Mouse (Mus musculus): Measurements from ENCODE around the gene Cdc42ep4. TPM values are rescaled to one million over a fixed set of nuclear protein-coding genes. Genes with fewer than 3 reads are reported as not detected.
A peak's percentile ranks its signal among the peaks of the same experiment; 100 is the strongest.

The Cdc42ep4 gene
- total and polyA plus RNA-seq, 3 experiments = 2.3 to 8.1 (median 3.4) TPM

DNA sequence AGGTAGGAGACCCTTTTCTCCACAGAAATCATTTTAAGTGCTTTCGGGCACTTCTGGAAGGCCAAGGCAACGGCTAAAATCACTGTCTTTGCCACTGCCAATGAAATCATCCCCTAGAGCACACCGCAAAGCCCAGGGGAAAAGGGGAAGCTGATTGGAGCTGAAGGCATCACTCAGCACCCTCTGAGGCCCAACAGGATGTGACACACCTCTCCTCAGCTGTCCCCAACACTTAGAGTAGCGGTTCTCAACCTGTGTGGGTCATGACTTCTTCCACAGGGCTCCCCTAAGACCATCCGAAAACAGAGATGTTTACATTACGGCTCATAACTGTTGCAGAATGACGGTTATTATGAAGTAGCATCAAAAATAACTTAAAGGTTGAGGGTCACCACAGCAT, 10.0 kb upstream of the Cdc42ep4 start:
- dilution Hi-C loops (cut with MboI; ENCODE audit: extremely low pct_ligation_motif_present, extremely low pct_unique_long_range_greater_than_20kb, low sequenced_read_pairs) = no loop called here
- Histone ChIP-seq H3K4me3 (replicated peaks in 1 of 3; ENCODE audit: low read depth in 2 of 3, low read length in 2 of 3, poor library complexity in 1 of 3) (no peak overlapping the region), H3K4me1 (ENCODE audit: control insufficient read depth in 1 of 2, insufficient read depth in 2 of 2) (peaks cover 16 to 41% of the 10 kb centered on the region in 2 experiments), H3K36me3 (replicated peaks in 1 of 2; ENCODE audit: control insufficient read depth in 1 of 2, insufficient read depth in 1 of 2, low read length in 1 of 2) (no peaks in the 10 kb centered on the region), H3K27ac (ENCODE audit: insufficient read depth, low read depth) (no peak overlapping the region), H3K27me3 (replicated peaks) (no peaks in the 10 kb centered on the region), H3K9me3 (replicated peaks; ENCODE audit: low read length) (no peaks in the 10 kb centered on the region), H3K4me2 (ENCODE audit: insufficient read depth, low read depth, poor library complexity, severe bottlenecking) (peak overlapping the region; percentile 76), H3K9ac (ENCODE audit: insufficient read depth, low read depth) (no peak overlapping the region), H3K79me2 (replicated peaks; ENCODE audit: control insufficient read depth, extremely low read depth, insufficient read depth, poor library complexity, severe bottlenecking) (no peaks in the 10 kb centered on the region)
- DNase-seq (ENCODE audit: extremely low read depth) = peak; percentile 93
- TF ChIP-seq EP300 (IDR thresholded peaks at IDR 0.05; ENCODE audit: low read length) = peak; percentile 41; the same call in 1 of the 2 replicates
- no peak for TF ChIP-seq HCFC1 (IDR thresholded peaks at IDR 0.05; ENCODE audit: low read depth, low read length)
- no peak for TF ChIP-seq RAD21 (IDR thresholded peaks at IDR 0.05; ENCODE audit: low read depth, low read length)
- no peak for TF ChIP-seq MXI1 (IDR thresholded peaks at IDR 0.05; ENCODE audit: low read depth, low read length)
- TF ChIP-seq RCOR1 (conservative IDR thresholded peaks at IDR 0.05; ENCODE audit: low read depth, low read length) = no peak
- no peak for TF ChIP-seq TBP (conservative IDR thresholded peaks at IDR 0.05; ENCODE audit: low read depth, low read length)
- TF ChIP-seq ETS1 (conservative IDR thresholded peaks at IDR 0.05; ENCODE audit: low read depth, low read length) = peak; percentile 80
- TF ChIP-seq JUN (IDR thresholded peaks at IDR 0.05; ENCODE audit: insufficient read depth, low read depth, low read length) = no peak
- TF ChIP-seq BHLHE40 (IDR thresholded peaks at IDR 0.05; ENCODE audit: low read depth, low read length) = peak; percentile 34; the same call in 1 of the 2 replicates
- TF ChIP-seq CHD1 (IDR thresholded peaks at IDR 0.05; ENCODE audit: low read depth, low read length) = no peak
- TF ChIP-seq SIN3A (IDR thresholded peaks at IDR 0.05; ENCODE audit: low read length) = peak; percentile 83
- TF ChIP-seq MEF2A (IDR thresholded peaks at IDR 0.05; ENCODE audit: borderline replicate concordance, low read depth, low read length) = no peak
- no peak for TF ChIP-seq GABPA (IDR thresholded peaks at IDR 0.05; ENCODE audit: insufficient replicate concordance, low read depth, low read length)
- peak; percentile 33; the same call in 1 of the 2 replicates for TF ChIP-seq TCF12 (IDR thresholded peaks at IDR 0.05; ENCODE audit: low read depth, low read length)
- TF ChIP-seq CTCF (conservative IDR thresholded peaks at IDR 0.05 in 1 of 2, IDR thresholded peaks at IDR 0.05 in 1 of 2; ENCODE audit: low read depth in 2 of 2, low read length in 2 of 2) = no peak
- no peak for TF ChIP-seq ZKSCAN1 (IDR thresholded peaks at IDR 0.05; ENCODE audit: borderline replicate concordance, low read depth, low read length)
- no peak for TF ChIP-seq MAFK (IDR thresholded peaks at IDR 0.05; ENCODE audit: insufficient replicate concordance, low read length)
- no peak for TF ChIP-seq POLR2AphosphoS2 (IDR thresholded peaks at IDR 0.05; ENCODE audit: low read depth, low read length)
- no peak for TF ChIP-seq POLR2A (IDR thresholded peaks at IDR 0.05; ENCODE audit: low read depth, low read length)
- no peak for TF ChIP-seq USF1 (IDR thresholded peaks at IDR 0.05; ENCODE audit: low read depth, low read length)
- TF ChIP-seq KAT2A (IDR thresholded peaks at IDR 0.05; ENCODE audit: insufficient replicate concordance, low read length) = no peak
- TF ChIP-seq IRF4 (IDR thresholded peaks at IDR 0.05; ENCODE audit: low read depth, low read length) = peak; percentile 37; the same call in 1 of the 2 replicates
- no peak for TF ChIP-seq ZNF384 (IDR thresholded peaks at IDR 0.05; ENCODE audit: low read depth, low read length)
- TF ChIP-seq NELFE (IDR thresholded peaks at IDR 0.05; ENCODE audit: low read depth, low read length) = no peak
- TF ChIP-seq ZMIZ1 (IDR thresholded peaks at IDR 0.05; ENCODE audit: low read depth, low read length) = no peak
- TF ChIP-seq CHD2 (IDR thresholded peaks at IDR 0.05; ENCODE audit: low read length) = no peak
- no peak for TF ChIP-seq PAX5 (IDR thresholded peaks at IDR 0.05; ENCODE audit: low read length)
- TF ChIP-seq NRF1 (IDR thresholded peaks at IDR 0.05; ENCODE audit: low read depth, low read length) = no peak
- TF ChIP-seq E2F4 (IDR thresholded peaks at IDR 0.05; ENCODE audit: insufficient replicate concordance, low read depth, low read length) = no peak
- no peak for TF ChIP-seq USF2 (conservative IDR thresholded peaks at IDR 0.05; ENCODE audit: low read depth, low read length)
- no peak for TF ChIP-seq MAZ (IDR thresholded peaks at IDR 0.05; ENCODE audit: low read depth, low read length)
- TF ChIP-seq SMC3 (IDR thresholded peaks at IDR 0.05; ENCODE audit: low read depth, low read length) = no peak
- no peak for TF ChIP-seq UBTF (IDR thresholded peaks at IDR 0.05; ENCODE audit: low read depth, low read length)
- no peak for TF ChIP-seq MYC (IDR thresholded peaks at IDR 0.05; ENCODE audit: low read depth, low read length)
- TF ChIP-seq JUND (conservative IDR thresholded peaks at IDR 0.05; ENCODE audit: low read depth, low read length) = no peak
- TF ChIP-seq ELF1 (IDR thresholded peaks at IDR 0.05; ENCODE audit: low read depth, low read length) = no peak
- TF ChIP-seq MAX (IDR thresholded peaks at IDR 0.05; ENCODE audit: low read length) = no peak
- no peak for TF ChIP-seq ZC3H11A (IDR thresholded peaks at IDR 0.05; ENCODE audit: low read depth, low read length)
- in situ Hi-C loops (cut with MboI; ENCODE audit: low pct_ligation_motif_present, low pct_unique_long_range_greater_than_20kb, low sequenced_read_pairs) = no loop called here
